Mouse (Mus musculus): ENCODE measurements at regions not wholly inside any gene's neighbourhood (a gene's known extent, or its start where the extent isn't known, plus 50 kb on each side); places are given as distances from the start of the nearest gene placed in this dataset.

GRCm38 (mm10) chr3:60266666-60267415 is 185.2 kb downstream of the Sucnr1 start:
- no peak for TF ChIP-seq POLR2A (IDR thresholded peaks at IDR 0.05; ENCODE audit: control insufficient read depth, low read depth, low read length)
- TF ChIP-seq CTCF (IDR thresholded peaks at IDR 0.05; ENCODE audit: control insufficient read depth, insufficient read depth, insufficient replicate concordance, low read depth, low read length) = no peak

Measured in testis, adult 2 months (tissue).